Mouse (Mus musculus) megakaryocyte, embryonic 14.5 days (primary cell): ENCODE data around the gene Muc1.

Source experiments
- FLI1 ChIP-seq: IDR thresholded peaks from 2 replicates; pipeline ENCODE4 v1.6.1; 2012; ENCODE audit warnings: low read length, inconsistent platforms, mixed read lengths
- GATA1 ChIP-seq: IDR thresholded peaks from 3 replicates; pipeline ENCODE4 v1.6.1; 2012; ENCODE audit warnings: mixed read lengths, low read length, inconsistent platforms, borderline replicate concordance

DNA sequence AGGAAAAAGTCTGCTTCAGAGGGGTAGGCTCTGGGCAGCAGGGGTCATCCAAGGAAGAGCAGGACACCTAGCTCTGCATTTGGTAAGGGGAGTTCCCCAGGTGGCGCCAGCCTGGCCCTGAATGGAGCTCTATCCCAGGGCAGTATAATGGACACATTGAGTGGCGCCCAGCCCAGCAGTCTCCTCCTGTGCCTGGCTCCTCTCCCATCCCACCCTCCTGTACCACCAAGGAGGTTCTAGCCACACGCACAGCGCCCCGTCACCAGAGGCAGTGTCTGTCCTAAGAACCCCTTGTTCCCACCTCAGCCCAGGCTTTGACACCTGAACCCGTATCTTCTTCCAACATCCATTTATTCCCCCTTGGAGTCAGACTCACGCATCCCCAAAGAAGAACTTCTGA lies 19.1 kb upstream of the Muc1 start:
- TF ChIP-seq GATA1: no peak
- no peak for TF ChIP-seq FLI1
